Comparison of ENCODE assay signal across 10 mouse cellular contexts in genomic region chr6:28877945-28878666, GRCm38 (mm10). TPM values are rescaled to one million over a fixed set of nuclear protein-coding genes. Genes with fewer than 3 reads are reported as not detected.
A peak's percentile ranks its signal among the peaks of the same experiment; 100 is the strongest.
DNase-seq lines count a peak whose midpoint lies in the region; ATAC-seq lines count a peak whose summit lies in the region.
"Had no signal": no experiment of that assay in that cellular context is flagged by ENCODE, and none has a peak within 500 bp of the region (broad histone marks: within the 10 kb centered on the region; RNA-seq: fewer than 3 reads in every experiment).

No protein-coding gene starts in this region.

- 8% methylated on average over 7 of the region's 7 CpGs for WGBS in heart, embryonic 14.5 days
- 20% methylated on average over 7 of the region's 7 CpGs for WGBS in forebrain, embryonic 12.5 days
- 16% methylated on average over 7 of the region's 7 CpGs for WGBS in midbrain, embryonic 15.5 days

- H3K27ac ChIP-seq in heart, embryonic 14.5 days (replicated peaks in 1 of 2; ENCODE audit: control insufficient read depth in 1 of 2, insufficient read depth in 1 of 2, low read depth in 2 of 2, low read length in 2 of 2), result no peak overlapping the region
- H3K27ac ChIP-seq in forebrain, embryonic 12.5 days, result peak overlapping the region; percentile 68
- H3K27ac ChIP-seq in midbrain, embryonic 15.5 days, result peak overlapping the region; percentile 49; the same call in 1 of the 2 replicates
- H3K27ac ChIP-seq: macrophage had no signal

- peaks cover 19 to 22% of the 10 kb centered on the region in 2 experiments for H3K4me1 ChIP-seq in heart, embryonic 14.5 days (ENCODE audit: control insufficient read depth in 2 of 2, insufficient read depth in 2 of 2, low read length in 2 of 2)
- peaks cover 66% of the 10 kb centered on the region for H3K4me1 ChIP-seq in forebrain, embryonic 12.5 days
- peaks cover 38% of the 10 kb centered on the region for H3K4me1 ChIP-seq in midbrain, embryonic 15.5 days

- H3K4me2 ChIP-seq in heart, embryonic 14.5 days (ENCODE audit: low read length), result no peak overlapping the region
- H3K4me2 ChIP-seq in forebrain, embryonic 12.5 days, result 0 out of 2 replicates have a peak overlapping the region, but pooled peaks have one; percentile 17
- H3K4me2 ChIP-seq in midbrain, embryonic 15.5 days, result no peak overlapping the region

- intact Hi-C loops in heart, postnatal 25 days (cut with DNase I), result no loop called here

- no peak overlapping the region for H3K9ac ChIP-seq in heart, embryonic 14.5 days (ENCODE audit: low read length)
- 0 out of 2 replicates have a peak overlapping the region, but pooled peaks have one; percentile 0 for H3K9ac ChIP-seq in forebrain, embryonic 12.5 days
- no peak overlapping the region for H3K9ac ChIP-seq in midbrain, embryonic 15.5 days

- no peaks in the 10 kb centered on the region for H3K9me3 ChIP-seq in heart, embryonic 14.5 days (ENCODE audit: control insufficient read depth, low read length)
- no peaks in the 10 kb centered on the region for H3K9me3 ChIP-seq in forebrain, embryonic 12.5 days
- H3K9me3 ChIP-seq in midbrain, embryonic 15.5 days, result no peaks in the 10 kb centered on the region
- H3K9me3 ChIP-seq: G1E had no signal

- peak; percentile 39; the same call in 1 of the 2 replicates for ATAC-seq in heart, embryonic 14.5 days (ENCODE audit: insufficient number of reproducible peaks, insufficient read depth, low FRiP score, low read depth)
- ATAC-seq in CD4-positive, CD25-positive, alpha-beta regulatory T cell, adult 4 months, result peak; percentile 85
- ATAC-seq in forebrain, embryonic 12.5 days (ENCODE audit: low FRiP score), result peak; percentile 91
- ATAC-seq in midbrain, embryonic 15.5 days (replicated peaks), result peak; percentile 77

- H3K36me3 ChIP-seq in heart, embryonic 14.5 days (ENCODE audit: control insufficient read depth, insufficient read depth, low read length), result peaks cover 28% of the 10 kb centered on the region
- H3K36me3 ChIP-seq in forebrain, embryonic 12.5 days (replicated peaks), result 0 out of 2 replicates have a peak, but pooled peaks cover 9% of the 10 kb centered on the region
- no peaks in the 10 kb centered on the region for H3K36me3 ChIP-seq in midbrain, embryonic 15.5 days (replicated peaks)

- no peak for DNase-seq in heart, postnatal 25 days (ENCODE audit: low spot score)
- DNase-seq in cerebellum, adult 9-11 months, result no peak
- no peak for DNase-seq in heart, adult 9 months (ENCODE audit: low spot score in 2 of 2)
- DNase-seq in urinary bladder, adult 2 months (ENCODE audit: low spot score), result no peak

- no peaks in the 10 kb centered on the region for H3K27me3 ChIP-seq in heart, embryonic 14.5 days (ENCODE audit: control insufficient read depth, insufficient read depth, low read length)
- H3K27me3 ChIP-seq in forebrain, embryonic 12.5 days, result peaks cover 6% of the 10 kb centered on the region; the same call in 1 of the 2 replicates
- no peaks in the 10 kb centered on the region for H3K27me3 ChIP-seq in midbrain, embryonic 15.5 days (replicated peaks)

- no peak overlapping the region for H3K4me3 ChIP-seq in heart, embryonic 14.5 days (ENCODE audit: control insufficient read depth in 1 of 2, insufficient read depth in 1 of 2, low read depth in 1 of 2, low read length in 2 of 2)
- H3K4me3 ChIP-seq in forebrain, embryonic 12.5 days (replicated peaks), result no peak overlapping the region
- H3K4me3 ChIP-seq in midbrain, embryonic 15.5 days, result no peak overlapping the region

RNA-seq across cellular contexts. Expression of gene Lrrc4, which starts 46.6 kb away (rescaled TPM):
- polyA plus RNA-seq in heart, embryonic 14.5 days (2014; fragmentation: Nextera tagmentation; extraction: Ambion mirVana), result 0.45 and 0.82 TPM in 2 replicates
- total RNA-seq in heart, postnatal 25 days (2021), result under 1 TPM; 0.23 to 0.36 TPM
- under 1 TPM; 0.16 to 0.51 TPM for polyA plus RNA-seq in CD4-positive, CD25-positive, alpha-beta regulatory T cell, adult 4 months (2017; shearing (Covaris generic))
- 3.0 and 3.1 TPM in 2 replicates for polyA plus RNA-seq in forebrain, embryonic 12.5 days (2016; fragmentation: Nextera tagmentation; extraction: Ambion mirVana)
- polyA plus RNA-seq in midbrain, embryonic 15.5 days (2015; fragmentation: Nextera tagmentation; extraction: Ambion mirVana), result 7.0 and 7.6 TPM in 2 replicates
- 1.8 and 2.6 TPM in 2 replicates for polyA plus RNA-seq in urinary bladder, adult 2 months (2012; rRNA removed)
- polyA plus RNA-seq: G1E had no signal

Comparison
In these comparisons a context has a peak if more than half of its experiments do, and no peak if none do; other contexts are left out.
1. ATAC-seq: peak in every context shown above with its lines; median percentile 91 in forebrain, embryonic 12.5 days; 85 in CD4-positive, CD25-positive, alpha-beta regulatory T cell, adult 4 months; 77 in midbrain, embryonic 15.5 days; 39 in heart, embryonic 14.5 days.
2. H3K27ac ChIP-seq: peak in forebrain, embryonic 12.5 days (single experiment) and midbrain, embryonic 15.5 days (single experiment); none in heart, embryonic 14.5 days (0 of 2).